ENCODE assay signal across 8 mouse cellular contexts in the genomic region with DNA sequence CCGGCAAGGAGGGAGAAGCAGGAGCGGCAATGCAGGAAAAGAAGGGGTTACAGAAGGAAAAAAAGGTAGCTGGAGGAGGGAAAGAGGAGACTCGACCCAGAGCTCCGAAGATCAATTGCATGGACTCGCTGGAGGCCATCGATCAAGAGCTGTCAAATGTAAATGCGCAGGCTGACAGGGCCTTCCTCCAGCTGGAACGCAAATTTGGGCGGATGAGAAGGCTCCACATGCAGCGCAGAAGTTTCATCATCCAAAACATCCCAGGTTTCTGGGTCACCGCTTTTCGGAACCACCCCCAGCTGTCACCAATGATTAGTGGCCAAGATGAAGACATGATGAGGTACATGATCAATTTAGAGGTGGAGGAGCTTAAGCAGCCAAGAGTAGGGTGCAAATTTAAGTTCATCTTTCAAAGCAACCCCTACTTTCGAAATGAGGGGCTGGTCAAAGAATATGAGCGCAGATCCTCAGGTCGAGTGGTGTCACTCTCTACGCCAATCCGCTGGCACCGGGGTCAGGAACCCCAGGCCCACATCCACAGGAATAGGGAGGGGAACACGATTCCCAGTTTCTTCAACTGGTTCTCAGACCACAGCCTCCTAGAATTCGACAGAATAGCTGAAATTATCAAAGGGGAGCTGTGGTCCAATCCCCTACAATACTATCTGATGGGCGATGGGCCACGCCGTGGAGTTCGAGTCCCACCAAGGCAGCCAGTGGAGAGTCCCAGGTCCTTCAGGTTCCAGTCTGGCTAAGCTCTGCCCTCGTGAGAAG. TPM values are rescaled to one million over a fixed set of nuclear protein-coding genes. Genes with fewer than 3 reads are reported as not detected.
DNase-seq lines count a peak whose midpoint lies in the region; ATAC-seq and TF ChIP-seq lines count a peak whose summit lies in the region.

No protein-coding gene starts in this region.

- TF ChIP-seq CTCF in lung, adult 2 months (IDR thresholded peaks at IDR 0.05; ENCODE audit: insufficient read depth, low read length): no peak
- no peak for TF ChIP-seq CTCF in cerebellum, adult 2 months (IDR thresholded peaks at IDR 0.05; ENCODE audit: borderline replicate concordance, insufficient read depth, low read depth, low read length)
- TF ChIP-seq CTCF in kidney, postnatal 0 days (IDR thresholded peaks at IDR 0.05; ENCODE audit: low read depth): no peak

- ATAC-seq in kidney, postnatal 0 days (replicated peaks; ENCODE audit: low FRiP score, low read depth): peak; percentile 14; the same call in 1 of the 2 replicates
- ATAC-seq in neural tube, embryonic 14.5 days (ENCODE audit: low read depth): no peak

- no peaks in the 10 kb centered on the region for H3K27me3 ChIP-seq in cerebellum, adult 2 months (ENCODE audit: control insufficient read depth, insufficient read depth, low read length)
- H3K27me3 ChIP-seq in kidney, postnatal 0 days (ENCODE audit: insufficient read depth, low read length): no peaks in the 10 kb centered on the region
- H3K27me3 ChIP-seq in neural tube, embryonic 14.5 days (ENCODE audit: control insufficient read depth, insufficient read depth, low read length): no peaks in the 10 kb centered on the region

- peak overlapping the region; percentile 93 for H3K4me2 ChIP-seq in kidney, postnatal 0 days (ENCODE audit: low read length)
- H3K4me2 ChIP-seq in neural tube, embryonic 14.5 days (ENCODE audit: low read depth, low read length): peak overlapping the region; percentile 82

- peak overlapping the region; percentile 86 for H3K27ac ChIP-seq in cerebellum, adult 2 months (ENCODE audit: insufficient read depth, low read length)
- no peak overlapping the region for H3K27ac ChIP-seq in kidney, postnatal 0 days
- H3K27ac ChIP-seq in neural tube, embryonic 14.5 days (ENCODE audit: low read depth, low read length): peak overlapping the region; percentile 99

- 42% methylated on average over 25 of the region's 25 CpGs for WGBS in lung, adult 2 months
- 15% methylated on average over 25 of the region's 25 CpGs for WGBS in cerebellum, adult 2 months
- WGBS in kidney, postnatal 0 days: 43% methylated on average over 25 of the region's 25 CpGs
- 42% methylated on average over 25 of the region's 25 CpGs for WGBS in neural tube, embryonic 14.5 days

- intact Hi-C loops in gastrocnemius, postnatal 14 days (cut with DNase I; ENCODE audit: low total_unique reads): no loop called here

- peak overlapping the region; percentile 65 for H3K9ac ChIP-seq in kidney, postnatal 0 days (ENCODE audit: low read depth, low read length)
- H3K9ac ChIP-seq in neural tube, embryonic 14.5 days (replicated peaks; ENCODE audit: low read depth, low read length): peak overlapping the region; percentile 89

- peaks cover 3% of the 10 kb centered on the region; the same call in 1 of the 2 replicates for H3K4me1 ChIP-seq in lung, adult 2 months (ENCODE audit: control insufficient read depth, insufficient read depth, low read length)
- peaks cover 5% of the 10 kb centered on the region; the same call in 1 of the 2 replicates for H3K4me1 ChIP-seq in cerebellum, adult 2 months (ENCODE audit: control insufficient read depth, insufficient read depth, low read length)
- H3K4me1 ChIP-seq in kidney, postnatal 0 days (replicated peaks; ENCODE audit: insufficient read depth, low read length): no peaks in the 10 kb centered on the region; the same call in 1 of the 2 replicates
- peaks cover 26% of the 10 kb centered on the region; the same call in 1 of the 2 replicates for H3K4me1 ChIP-seq in neural tube, embryonic 14.5 days (ENCODE audit: control insufficient read depth, insufficient read depth, low read length)

- peak overlapping the region; percentile 68 for H3K4me3 ChIP-seq in lung, adult 2 months (replicated peaks; ENCODE audit: extremely low read depth, low read depth, low read length)
- peak overlapping the region; percentile 85 for H3K4me3 ChIP-seq in cerebellum, adult 2 months (replicated peaks; ENCODE audit: insufficient read depth, low read depth, low read length)
- H3K4me3 ChIP-seq in kidney, postnatal 0 days (replicated peaks; ENCODE audit: low read depth, low read length): peak overlapping the region; percentile 71
- peak overlapping the region; percentile 74 for H3K4me3 ChIP-seq in neural tube, embryonic 14.5 days (ENCODE audit: low read depth, low read length)

- H3K36me3 ChIP-seq in kidney, postnatal 0 days (ENCODE audit: insufficient read depth, low read length): no peaks in the 10 kb centered on the region
- no peaks in the 10 kb centered on the region for H3K36me3 ChIP-seq in neural tube, embryonic 14.5 days (ENCODE audit: control insufficient read depth, insufficient read depth, low read length)

- no peaks in the 10 kb centered on the region for H3K9me3 ChIP-seq in kidney, postnatal 0 days (replicated peaks; ENCODE audit: low read length)
- H3K9me3 ChIP-seq in neural tube, embryonic 14.5 days (ENCODE audit: control insufficient read depth, low read length): no peaks in the 10 kb centered on the region

- DNase-seq in lung, adult 2 months: no peak
- DNase-seq in lung, postnatal 25 days (ENCODE audit: low spot score): no peak
- DNase-seq in cerebellum, adult 2 months: peak; percentile 43 to 61
- DNase-seq in gastrocnemius, postnatal 14 days: peak; percentile 8
- peak; percentile 14 for DNase-seq in kidney, postnatal 0 days (ENCODE audit: low spot score)
- no peak for DNase-seq in right cerebral cortex, adult 18-20 months
- DNase-seq in layer of hippocampus, postnatal 25 days (ENCODE audit: extremely low spot score in 1 of 2, low spot score in 1 of 2): no peak

- no peak for TF ChIP-seq POLR2A in lung, adult 2 months (IDR thresholded peaks at IDR 0.05; ENCODE audit: borderline replicate concordance, extremely low read depth, low read depth, low read length)
- TF ChIP-seq POLR2A in cerebellum, adult 2 months (IDR thresholded peaks at IDR 0.05; ENCODE audit: borderline replicate concordance, insufficient read depth, low read length): no peak

RNA-seq across cellular contexts. Expression of gene Tspyl4, which starts 0.9 kb away (rescaled TPM):
- 7.2 and 13.0 TPM in 2 replicates for polyA plus RNA-seq in lung, adult 2 months (2012; rRNA removed)
- polyA plus RNA-seq in cerebellum, adult 2 months (2012; rRNA removed): 447 and 474 TPM in 2 replicates
- 1 to 10 TPM; 1.8 TPM for total RNA-seq in gastrocnemius, postnatal 14 days (2021)
- polyA plus RNA-seq in kidney, postnatal 0 days (2015; fragmentation: Nextera tagmentation; extraction: Ambion mirVana): 9.4 and 9.9 TPM in 2 replicates
- polyA plus RNA-seq in neural tube, embryonic 14.5 days (2014; fragmentation: Nextera tagmentation; extraction: Ambion mirVana): 177 and 193 TPM in 2 replicates
- total RNA-seq in layer of hippocampus, postnatal 25 days (2021): 100 to 1,000 TPM; 342 to 371 TPM

RNA-seq across cellular contexts. Expression of gene Tspyl1, which starts 16.2 kb away (rescaled TPM):
- 26.3 and 33.6 TPM in 2 replicates for polyA plus RNA-seq in lung, adult 2 months (2012; rRNA removed)
- 110 TPM in 2 replicates for polyA plus RNA-seq in cerebellum, adult 2 months (2012; rRNA removed)
- 10 to 100 TPM; 45.4 to 46.9 TPM for total RNA-seq in gastrocnemius, postnatal 14 days (2021)
- polyA plus RNA-seq in kidney, postnatal 0 days (2015; fragmentation: Nextera tagmentation; extraction: Ambion mirVana): 70.1 and 74.9 TPM in 2 replicates
- 128 and 136 TPM in 2 replicates for polyA plus RNA-seq in neural tube, embryonic 14.5 days (2014; fragmentation: Nextera tagmentation; extraction: Ambion mirVana)
- total RNA-seq in layer of hippocampus, postnatal 25 days (2021): 100 to 1,000 TPM; 145 to 155 TPM

Comparison
In these comparisons a context has a peak if more than half of its experiments do, and no peak if none do; other contexts are left out.
1. DNase-seq: peak in cerebellum, adult 2 months (2 of 2), gastrocnemius, postnatal 14 days (single experiment) and kidney, postnatal 0 days (single experiment); none in lung, adult 2 months (single experiment), lung, postnatal 25 days (single experiment), right cerebral cortex, adult 18-20 months (single experiment) and layer of hippocampus, postnatal 25 days (0 of 2).
2. RNA of gene Tspyl4, which starts 0.9 kb away (polyA plus RNA-seq): 447 to 474 TPM in cerebellum, adult 2 months and 177 to 193 TPM in neural tube, embryonic 14.5 days; 7.2 to 13.0 TPM in lung, adult 2 months and 9.4 to 9.9 TPM in kidney, postnatal 0 days; every median in the first group is over 10 times any median in the second.
3. Peak in every context shown above with its lines, with median percentiles within 50 percentile points of each other: H3K4me3 ChIP-seq.